Mouse (Mus musculus) bone marrow macrophage, adult 2 months (primary cell): ENCODE data around the gene Sfxn3.

ENCODE experiments used
- CTCF ChIP-seq: IDR thresholded peaks from 2 replicates; pipeline ENCODE4 v1.5.1; 2012; ENCODE audit warnings: low read depth, mild to moderate bottlenecking, low read length, moderate library complexity
- POLR2A ChIP-seq: IDR thresholded peaks from 2 replicates; pipeline ENCODE4 v1.6.1; 2012; ENCODE audit warnings: mild to moderate bottlenecking, low read depth, low read length, borderline replicate concordance

DNA sequence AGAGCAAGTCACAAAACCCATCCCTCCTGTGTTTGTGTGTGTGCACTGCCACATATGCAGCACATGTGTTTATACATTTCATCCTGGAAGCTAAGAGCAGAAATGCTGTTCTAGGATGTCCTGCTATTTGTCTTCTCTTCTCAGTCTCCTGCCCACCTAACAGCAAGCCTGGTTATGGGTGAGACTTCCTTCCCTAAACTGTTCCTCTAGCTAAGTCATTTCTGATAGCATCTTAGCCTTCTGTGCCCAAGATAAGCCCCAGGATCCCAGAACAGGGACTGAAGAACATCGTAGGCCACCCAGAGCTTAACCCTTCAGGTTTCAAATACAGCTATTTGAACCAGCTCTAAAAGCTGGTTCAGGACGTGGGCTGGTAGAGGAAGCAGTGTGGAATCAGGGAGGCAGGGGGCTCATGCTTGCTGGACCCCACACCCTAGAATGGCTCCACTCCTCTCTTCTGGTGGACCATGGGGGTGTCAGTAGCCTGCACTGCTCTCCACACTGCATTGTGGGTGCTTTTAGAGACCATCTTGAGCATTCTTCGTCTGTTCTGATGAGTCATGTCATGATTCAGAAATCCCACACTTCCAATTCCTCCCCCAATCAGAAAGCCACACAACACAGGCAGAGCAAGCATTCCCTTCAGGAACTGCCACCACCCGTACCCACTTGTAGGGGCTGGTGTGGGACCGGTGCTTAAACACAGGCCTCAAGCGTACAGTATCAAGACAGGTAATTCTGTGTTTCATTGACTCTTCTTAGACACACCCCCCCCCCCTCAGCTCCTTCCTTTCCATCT lies 7.8 kb downstream of the Sfxn3 start:
- TF ChIP-seq POLR2A (no peak), CTCF (no peak)
